Mouse (Mus musculus) heart, adult 2 months (tissue): ENCODE measurements around the gene Ppp2r5a.

Source experiments
- CTCF ChIP-seq: fragments of 200-600 bp; IDR thresholded peaks from 2 replicates; pipeline ENCODE4 v1.8.1; 2022; ENCODE audit warnings: antibody characterized with exemption, mild to moderate bottlenecking, moderate library complexity
- POLR2A ChIP-seq: fragments of 200-500 bp; IDR thresholded peaks from 2 replicates; pipeline ENCODE4 v1.6.1; 2011; ENCODE audit warnings: mild to moderate bottlenecking, low read depth, low read length, control low read depth; ENCODE audit not compliant: insufficient read depth

- TF ChIP-seq CTCF (no peak), POLR2A (no peak)
These were observed 15.9 kb upstream of the Ppp2r5a start for GRCm38 (mm10) chr1:191418936-191419335.
